Mouse (Mus musculus) common myeloid progenitor, adult 5-6 weeks (primary cell): ENCODE measurements around the gene Ctps. TPM values are rescaled to one million over a fixed set of nuclear protein-coding genes. Genes with fewer than 3 reads are reported as not detected.
"Not testable (repeated sequence)": the region's sequence is repeated elsewhere in the genome, so short reads cannot be mapped to it uniquely, and the experiment has no call there.

Source experiments
- ATAC-seq: replicated peaks from 2 replicates; pipeline ENCODE4 v1.8.0; 2016; ENCODE audit warnings: low read depth, mild to moderate bottlenecking, moderate TSS enrichment, inconsistent platforms; ENCODE audit not compliant: poor library complexity, severe bottlenecking
- total RNA-seq: library from RNA; stranded (forward); fragments of 200-1000, 187-1606 nt; gene quantifications from 2 replicates; pipeline ENCODE4 v1.2.3, GENCODE M21; 2017

Ctps gene
- 62.3 and 62.4 TPM in 2 replicates for total RNA-seq

- peak; percentile 83 for ATAC-seq
These were observed at the start of gene Ctps for GRCm38 (mm10) chr4:120569486-120570437. TSS of gene Ctps (minus strand) at chr4:120570276.

- ATAC-seq, result no peak
These were observed 46.3 kb upstream of the Ctps start for GRCm38 (mm10) chr4:120616199-120617025.

- ATAC-seq, result no peak
These were observed 45.5 kb upstream of the Ctps start for GRCm38 (mm10) chr4:120615528-120616081.

- ATAC-seq, result no peak
These were observed 44.6 kb upstream of the Ctps start for GRCm38 (mm10) chr4:120614644-120615043.

GRCm38 (mm10) chr4:120613691-120614329 is 43.7 kb upstream of the Ctps start:
- 0 out of 2 replicates have a peak, but pooled peaks have one; percentile 40 for ATAC-seq

GRCm38 (mm10) chr4:120612304-120613080 is 42.4 kb upstream of the Ctps start:
- ATAC-seq, result 0 out of 2 replicates have a peak, but pooled peaks have one; percentile 17

GRCm38 (mm10) chr4:120611005-120611404 is 40.9 kb upstream of the Ctps start:
- ATAC-seq, result no peak

GRCm38 (mm10) chr4:120606941-120607340 is 36.9 kb upstream of the Ctps start:
- ATAC-seq, result no peak

- no peak for ATAC-seq
These were observed 32.6 kb upstream of the Ctps start for GRCm38 (mm10) chr4:120602669-120603068.

GRCm38 (mm10) chr4:120601774-120602173 is 31.7 kb upstream of the Ctps start:
- ATAC-seq, result no peak

- no peak for ATAC-seq
These were observed 28.8 kb upstream of the Ctps start for GRCm38 (mm10) chr4:120598922-120599321.

- ATAC-seq, result not testable (repeated sequence)
These were observed 26.1 kb upstream of the Ctps start for GRCm38 (mm10) chr4:120596210-120596609.

- ATAC-seq, result no peak
These were observed 20.9 kb upstream of the Ctps start for GRCm38 (mm10) chr4:120590973-120591372.

- ATAC-seq, result peak; percentile 97
These were observed 19.8 kb upstream of the Ctps start for GRCm38 (mm10) chr4:120589815-120590422.

GRCm38 (mm10) chr4:120589070-120589469 is 19.0 kb upstream of the Ctps start:
- peak; percentile 24; the same call in 1 of the 2 replicates for ATAC-seq

GRCm38 (mm10) chr4:120588445-120588844 is 18.4 kb upstream of the Ctps start, which contains the start of gene Gm8439:
TSS of gene Gm8439 (plus strand) at chr4:120588745.
- no peak for ATAC-seq

GRCm38 (mm10) chr4:120586986-120587385 is 16.9 kb upstream of the Ctps start:
- no peak for ATAC-seq

- no peak for ATAC-seq
These were observed 11.6 kb upstream of the Ctps start for GRCm38 (mm10) chr4:120581711-120582110.

GRCm38 (mm10) chr4:120580894-120581293 is 10.8 kb upstream of the Ctps start:
- no peak for ATAC-seq
